Mouse (Mus musculus) spleen, adult 2 months (tissue): ENCODE measurements around the gene Nup107.

Experiments
- CTCF ChIP-seq: fragments of 200-500 bp; IDR thresholded peaks from 2 replicates; pipeline ENCODE4 v1.5.1; 2011; ENCODE audit warnings: mild to moderate bottlenecking, inconsistent platforms; ENCODE audit not compliant: insufficient read depth, insufficient read length, insufficient replicate concordance; ENCODE audit errors: extremely low read depth
- POLR2A ChIP-seq: fragments of 200-500 bp; IDR thresholded peaks from 2 replicates; pipeline ENCODE4 v1.6.1; 2011; ENCODE audit warnings: low read depth, low read length, inconsistent platforms

DNA sequence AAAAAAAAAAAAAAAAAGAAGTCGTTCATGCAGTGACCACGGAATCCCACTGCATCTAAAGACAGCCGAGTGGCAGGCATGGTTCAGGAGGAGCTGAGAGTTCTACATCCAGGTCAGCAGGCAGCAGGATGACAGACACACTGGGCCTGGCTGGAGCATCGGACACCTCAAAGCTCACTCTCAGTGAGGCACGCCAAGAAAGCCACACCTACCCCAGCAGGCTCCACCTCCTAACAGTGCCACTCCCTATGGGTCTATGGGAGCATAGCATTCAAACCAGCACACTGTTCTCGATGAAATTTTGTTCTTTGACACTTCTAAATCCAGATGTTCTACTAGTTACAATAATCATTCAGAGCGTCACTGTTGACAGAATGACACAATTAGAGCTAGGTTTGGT is 5.2 kb upstream of the Nup107 start:
- no peak for TF ChIP-seq CTCF
- no peak for TF ChIP-seq POLR2A
